In genomic region chrX:103622260-103622934, GRCm38 (mm10) we compare ENCODE assay signal across 8 mouse cellular contexts. TPM values are rescaled to one million over a fixed set of nuclear protein-coding genes. Genes with fewer than 3 reads are reported as not detected.
DNase-seq lines count a peak whose midpoint lies in the region; ATAC-seq lines count a peak whose summit lies in the region.

No protein-coding gene starts in this region.

- DNase-seq in c-Kit-negative CD71-positive TER-119-positive erythroid progenitor cells, embryonic 14.5 days (ENCODE audit: low read depth, low spot score): peak; percentile 92
- DNase-seq in fibroblast of lung, adult 2 months (ENCODE audit: low read depth): peak; percentile 92
- peak; percentile 95 for DNase-seq in kidney, postnatal 14 days
- DNase-seq in liver, embryonic 13.5 days: peak; percentile 93
- DNase-seq in neural tube, embryonic 10.5 days (ENCODE audit: extremely low spot score, low spot score): peak; percentile 91

- H3K4me1 ChIP-seq in heart, embryonic 14.5 days (ENCODE audit: control insufficient read depth in 2 of 2, insufficient read depth in 2 of 2, low read length in 2 of 2): no peaks in the 10 kb centered on the region; a peak in 1 of 4 replicates
- peaks cover 22% of the 10 kb centered on the region for H3K4me1 ChIP-seq in liver, embryonic 13.5 days (replicated peaks)
- H3K4me1 ChIP-seq in stomach, embryonic 16.5 days (ENCODE audit: control insufficient read depth, insufficient read depth, low read length): 0 out of 2 replicates have a peak, but pooled peaks cover 5% of the 10 kb centered on the region

- peak overlapping the region; percentile 85 for H3K9ac ChIP-seq in heart, embryonic 14.5 days (ENCODE audit: low read length)
- peak overlapping the region; percentile 77 for H3K9ac ChIP-seq in liver, embryonic 13.5 days
- peak overlapping the region; percentile 80 for H3K9ac ChIP-seq in stomach, embryonic 16.5 days (ENCODE audit: low read length)

- WGBS in heart, embryonic 14.5 days: 2% methylated on average over 33 of the region's 33 CpGs
- WGBS in liver, embryonic 13.5 days (ENCODE audit: insufficient replicate concordance): 2% methylated on average over 33 of the region's 33 CpGs
- 2% methylated on average over 33 of the region's 33 CpGs for WGBS in stomach, embryonic 16.5 days

- peak overlapping the region; percentile 81 for H3K4me2 ChIP-seq in heart, embryonic 14.5 days (ENCODE audit: low read length)
- H3K4me2 ChIP-seq in liver, embryonic 13.5 days: peak overlapping the region; percentile 79
- H3K4me2 ChIP-seq in stomach, embryonic 16.5 days (ENCODE audit: low read depth, low read length): peak overlapping the region; percentile 70

- no peaks in the 10 kb centered on the region for H3K27me3 ChIP-seq in heart, embryonic 14.5 days (ENCODE audit: control insufficient read depth, insufficient read depth, low read length)
- H3K27me3 ChIP-seq in liver, embryonic 13.5 days: peaks cover 8% of the 10 kb centered on the region; the same call in 1 of the 2 replicates
- H3K27me3 ChIP-seq in stomach, embryonic 16.5 days (ENCODE audit: control insufficient read depth, insufficient read depth, low read length): no peaks in the 10 kb centered on the region

- H3K9me3 ChIP-seq in heart, embryonic 14.5 days (ENCODE audit: control insufficient read depth, low read length): no peaks in the 10 kb centered on the region
- H3K9me3 ChIP-seq in liver, embryonic 13.5 days (replicated peaks): no peaks in the 10 kb centered on the region
- H3K9me3 ChIP-seq in stomach, embryonic 16.5 days (replicated peaks; ENCODE audit: control insufficient read depth, low read length): no peaks in the 10 kb centered on the region

- H3K36me3 ChIP-seq in heart, embryonic 14.5 days (ENCODE audit: control insufficient read depth, insufficient read depth, low read length): no peaks in the 10 kb centered on the region
- no peaks in the 10 kb centered on the region for H3K36me3 ChIP-seq in liver, embryonic 13.5 days
- no peaks in the 10 kb centered on the region for H3K36me3 ChIP-seq in stomach, embryonic 16.5 days (ENCODE audit: control insufficient read depth, insufficient read depth, low read length)

- H3K27ac ChIP-seq in heart, embryonic 14.5 days (replicated peaks in 1 of 2; ENCODE audit: control insufficient read depth in 1 of 2, insufficient read depth in 1 of 2, low read depth in 2 of 2, low read length in 2 of 2): peak overlapping the region; percentile 94 to 98
- peak overlapping the region; percentile 89 for H3K27ac ChIP-seq in liver, embryonic 13.5 days
- peak overlapping the region; percentile 99 for H3K27ac ChIP-seq in stomach, embryonic 16.5 days (ENCODE audit: low read length)

- H3K4me3 ChIP-seq in heart, embryonic 14.5 days (ENCODE audit: control insufficient read depth in 1 of 2, insufficient read depth in 1 of 2, low read depth in 1 of 2, low read length in 2 of 2): peak overlapping the region; percentile 50 to 54
- H3K4me3 ChIP-seq in liver, embryonic 13.5 days (replicated peaks): peak overlapping the region; percentile 64
- peak overlapping the region; percentile 56 for H3K4me3 ChIP-seq in stomach, embryonic 16.5 days (replicated peaks; ENCODE audit: low read length)

- ATAC-seq in CD4-positive, CD25-positive, alpha-beta regulatory T cell, adult 4 months: peak; percentile 85
- peak; percentile 95 for ATAC-seq in heart, embryonic 14.5 days (ENCODE audit: insufficient number of reproducible peaks, insufficient read depth, low FRiP score, low read depth)
- peak; percentile 98 for ATAC-seq in liver, embryonic 13.5 days (ENCODE audit: low read depth)
- peak; percentile 98 for ATAC-seq in stomach, embryonic 16.5 days (ENCODE audit: insufficient read depth, low FRiP score)

RNA-seq across cellular contexts. Expression of gene Zcchc13, which starts 8.0 kb away (rescaled TPM):
- polyA plus RNA-seq in CD4-positive, CD25-positive, alpha-beta regulatory T cell, adult 4 months (2017; shearing (Covaris generic)): not detected
- polyA plus RNA-seq in heart, embryonic 14.5 days (2014; fragmentation: Nextera tagmentation; extraction: Ambion mirVana): not detected in 2 replicates
- polyA plus RNA-seq in liver, embryonic 13.5 days (2015; fragmentation: Nextera tagmentation; extraction: Ambion mirVana): not detected in 2 replicates
- polyA plus RNA-seq in stomach, embryonic 16.5 days (2015; fragmentation: Nextera tagmentation; extraction: Ambion mirVana): not detected in 2 replicates

Comparison
In these comparisons a context has a peak if more than half of its experiments do, and no peak if none do; other contexts are left out.
1. Peak in every context shown above with its lines: DNase-seq, ATAC-seq, H3K4me3 ChIP-seq and H3K27ac ChIP-seq.